Mouse (Mus musculus) ovary, adult 18-20 months (tissue): ENCODE measurements around the gene Mmgt1.

Experiments used
- DNase-seq: peaks from one replicate; pipeline ENCODE4 v3.0.0; 2022; ENCODE audit warnings: low spot score, mixed read lengths

Mmgt1 gene

DNA sequence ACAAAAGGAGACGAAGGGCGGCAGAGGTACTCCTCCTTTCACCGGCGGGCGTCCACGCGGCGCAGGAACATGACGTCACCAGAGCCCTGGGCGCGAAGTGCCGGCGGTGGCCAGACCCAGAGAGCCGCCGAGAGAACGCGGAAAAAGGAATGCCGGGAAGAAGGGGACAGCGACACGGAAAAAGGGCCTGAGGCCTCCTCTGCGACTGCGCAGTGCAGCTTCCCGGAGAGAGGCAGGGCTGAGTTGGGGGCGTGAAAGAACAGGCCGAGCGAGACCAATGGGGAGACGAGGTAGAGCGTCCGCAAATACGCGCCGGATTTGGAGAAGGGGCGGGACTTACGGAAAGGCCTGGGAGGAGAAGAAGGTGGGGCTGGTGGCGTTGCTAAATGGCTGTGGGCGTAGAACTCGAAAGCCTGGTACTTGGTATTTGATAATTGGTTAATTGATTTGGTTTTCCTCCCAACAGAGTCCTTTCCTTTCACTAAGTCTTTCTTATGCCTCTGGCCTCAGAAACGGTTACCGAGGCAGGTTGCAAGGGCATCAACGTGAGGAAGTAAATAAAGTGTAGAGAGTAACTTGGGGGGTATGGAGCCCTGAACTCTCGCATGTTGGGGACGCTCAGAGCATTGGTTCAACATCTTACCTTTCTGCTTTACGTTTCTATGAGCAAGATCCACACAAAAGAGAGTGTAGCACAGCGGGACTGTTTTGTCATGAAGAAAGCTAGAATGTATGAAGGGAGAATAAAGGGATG, at the start of gene Mmgt1:
Mmgt1 (minus strand) TSS at position 183 of the 754 bp plus-strand sequence.
- DNase-seq, result peak; percentile 94

DNA sequence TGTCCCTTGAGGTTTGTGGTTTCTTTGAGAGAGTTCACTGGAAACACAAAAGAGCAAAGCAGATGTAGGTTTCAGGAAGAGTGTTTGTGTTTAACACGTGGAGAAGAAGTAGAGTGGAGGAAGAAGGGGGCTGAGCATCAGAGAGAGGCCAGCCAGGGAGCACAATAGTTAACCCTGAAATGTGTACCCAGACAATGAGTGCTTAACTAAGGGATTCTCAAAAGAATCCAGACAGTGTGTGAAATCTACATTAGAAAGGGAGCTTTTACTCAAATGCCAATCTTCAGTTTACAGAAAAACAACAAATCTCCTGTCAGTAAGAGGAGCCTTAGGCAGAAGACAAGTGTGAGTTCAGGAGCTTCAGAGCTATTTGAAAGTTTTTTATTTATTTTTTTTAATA, 42.2 kb upstream of the Mmgt1 start:
- no peak for DNase-seq

DNA sequence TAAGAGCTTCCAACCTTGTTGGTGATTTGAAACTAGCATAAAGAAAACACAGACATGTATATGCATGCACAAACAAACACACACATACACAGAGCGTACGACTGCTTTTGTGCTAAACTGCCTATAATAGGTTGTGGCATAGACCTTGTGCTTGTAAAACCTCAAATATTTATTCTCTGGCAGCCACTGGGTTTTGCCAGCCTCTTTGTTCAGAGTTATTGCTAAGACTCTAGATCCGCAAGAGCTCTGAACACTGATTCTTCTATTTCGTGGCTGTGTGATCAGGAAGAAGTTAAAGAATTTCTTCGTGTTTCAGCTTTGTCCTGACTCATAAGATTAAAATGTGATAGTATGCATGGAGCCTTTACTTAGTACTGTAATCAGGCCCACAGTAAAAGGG, 38.3 kb upstream of the Mmgt1 start:
- DNase-seq, result no peak

DNA sequence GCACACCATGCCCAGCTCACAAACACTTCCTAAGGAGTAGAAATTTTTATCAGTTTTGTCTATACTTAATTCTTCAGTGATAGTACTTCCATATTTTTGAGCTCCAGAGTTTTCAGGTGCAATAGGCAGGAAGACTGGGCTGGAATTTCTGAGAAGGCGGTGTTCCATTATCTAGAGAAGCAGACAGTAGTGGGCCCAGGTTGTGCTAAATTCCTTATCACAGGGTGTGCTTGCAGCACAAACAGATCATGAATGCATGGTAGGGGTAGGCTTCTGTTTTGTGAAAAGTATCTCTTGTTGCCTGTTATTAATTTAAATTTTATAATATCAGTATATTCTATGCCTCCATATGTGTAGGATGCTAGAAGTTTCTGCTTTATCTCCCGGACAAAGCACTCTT, 17.4 kb upstream of the Mmgt1 start:
- DNase-seq, result no peak

DNA sequence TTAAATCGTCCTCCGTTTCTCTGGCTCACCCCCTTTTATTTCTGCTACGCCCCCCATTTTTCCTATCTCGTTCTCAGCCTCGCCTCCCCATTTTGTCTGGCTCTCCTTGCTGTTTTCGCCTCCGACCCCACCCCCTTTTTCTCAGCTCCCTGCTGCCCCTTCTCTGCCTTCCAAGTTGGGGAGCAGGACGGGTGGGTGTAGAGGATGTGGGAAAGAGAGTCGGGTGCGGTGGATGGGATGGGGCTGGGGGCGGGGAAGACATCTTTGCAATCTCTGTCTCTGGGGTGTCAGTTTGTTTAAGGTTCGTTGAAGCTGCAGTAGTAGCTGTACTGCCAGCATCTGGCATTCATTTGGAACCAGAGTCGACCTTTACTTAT, 12.4 kb upstream of the Mmgt1 start:
- no peak for DNase-seq

DNA sequence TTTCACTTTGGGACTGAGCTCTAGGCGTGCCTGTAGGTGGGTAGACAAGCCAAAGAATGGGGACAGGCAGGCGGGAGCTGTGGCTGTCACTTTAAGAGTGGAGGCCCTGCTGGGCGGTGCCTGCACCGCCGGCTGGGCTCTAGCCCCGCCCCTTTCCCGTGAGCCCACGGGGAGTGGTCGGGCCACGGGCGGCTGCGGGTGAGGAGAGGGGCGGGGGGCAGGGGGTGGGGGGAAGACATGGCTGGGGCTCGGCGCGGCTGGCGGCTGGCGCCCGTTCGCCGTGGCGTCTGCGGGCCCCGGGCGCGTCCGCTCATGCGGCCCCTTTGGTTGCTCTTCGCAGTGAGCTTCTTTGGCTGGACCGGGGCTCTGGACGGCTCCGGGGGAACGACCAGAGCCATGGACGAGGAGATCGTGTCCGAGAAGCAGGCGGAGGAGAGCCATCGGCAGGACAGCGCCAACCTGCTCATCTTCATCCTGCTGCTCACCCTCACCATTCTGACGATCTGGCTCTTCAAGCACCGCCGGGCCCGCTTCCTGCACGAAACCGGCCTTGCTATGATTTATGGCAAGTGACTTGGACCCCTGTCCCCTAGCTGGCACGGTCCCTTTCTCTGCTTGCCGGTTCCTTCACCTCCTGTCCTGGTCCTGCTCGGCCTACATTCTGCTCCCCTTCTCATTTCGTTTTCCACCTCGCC, 11.9 kb upstream of the Mmgt1 start, which contains the start of gene Slc9a6:
Slc9a6 (plus strand) TSS at position 135 of the 695 bp plus-strand sequence.
- DNase-seq, result peak; percentile 68

DNA sequence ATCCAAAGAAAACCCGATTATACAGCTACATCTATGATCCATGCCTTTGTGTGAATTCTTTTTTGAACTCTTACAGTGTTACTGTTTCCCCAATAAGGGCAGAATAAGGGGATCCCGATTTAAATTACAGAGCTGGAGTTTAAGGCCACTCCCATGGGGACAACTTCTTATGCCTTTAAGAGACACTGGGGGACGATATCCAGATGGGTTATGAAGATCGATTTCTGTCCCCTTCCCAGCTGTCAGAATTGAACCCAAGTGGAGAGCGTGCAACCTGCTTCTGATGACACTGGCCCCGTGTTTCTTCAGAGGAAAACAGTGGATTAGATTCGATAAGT, 11.4 kb upstream of the Mmgt1 start:
- DNase-seq, result no peak

DNA sequence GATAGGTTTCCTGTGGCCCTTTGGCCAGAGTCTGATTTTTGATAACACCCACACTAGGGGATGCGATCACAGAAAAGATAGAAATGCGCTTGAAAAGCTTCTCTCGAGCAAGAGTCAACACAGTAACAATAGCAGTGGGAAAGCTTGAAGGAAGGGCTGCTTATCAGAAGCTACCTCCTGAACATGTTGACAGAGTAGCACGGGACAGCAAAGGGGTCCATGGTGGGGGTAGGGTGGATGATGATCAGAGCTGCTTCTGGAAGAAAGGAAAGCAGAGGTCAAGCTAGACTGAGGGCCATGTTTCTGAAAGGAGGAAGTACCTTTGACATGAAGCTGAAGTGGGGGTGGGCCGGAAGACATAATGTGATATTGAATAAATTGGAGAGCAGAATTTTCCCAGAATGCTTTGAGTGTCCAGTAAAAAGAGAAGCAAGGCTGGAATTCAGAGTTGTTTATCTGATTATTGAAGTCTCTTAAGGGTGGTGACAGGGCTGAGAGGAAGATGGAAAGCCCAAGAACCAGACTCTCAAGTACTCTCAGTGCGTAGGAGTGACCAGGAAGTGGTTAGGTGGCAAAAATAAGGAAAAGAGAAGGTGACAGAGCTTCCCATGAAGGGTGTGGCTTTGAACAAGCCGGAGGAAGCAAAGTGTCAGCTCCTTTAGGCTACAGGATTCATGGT, 9.3 kb upstream of the Mmgt1 start:
- no peak for DNase-seq

DNA sequence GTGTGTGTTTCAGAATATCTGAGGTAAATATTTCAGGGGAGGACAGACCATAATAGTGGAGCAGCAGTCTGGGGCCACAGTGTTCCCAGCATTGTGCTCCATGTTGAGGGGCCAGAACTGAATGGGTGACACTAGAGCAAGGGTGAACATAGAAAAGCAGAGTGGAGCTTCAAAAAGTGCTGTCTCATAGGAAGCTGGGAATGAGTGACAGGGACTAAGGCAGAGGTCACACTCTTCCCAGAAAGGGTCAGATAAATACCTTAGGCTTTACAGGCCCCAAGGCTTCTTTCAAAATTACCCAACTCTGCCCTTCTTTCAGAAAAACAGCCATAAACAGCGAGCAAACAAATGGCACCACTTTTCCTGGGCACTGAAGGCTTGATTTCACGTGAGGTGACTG, 8.7 kb upstream of the Mmgt1 start:
- no peak for DNase-seq

DNA sequence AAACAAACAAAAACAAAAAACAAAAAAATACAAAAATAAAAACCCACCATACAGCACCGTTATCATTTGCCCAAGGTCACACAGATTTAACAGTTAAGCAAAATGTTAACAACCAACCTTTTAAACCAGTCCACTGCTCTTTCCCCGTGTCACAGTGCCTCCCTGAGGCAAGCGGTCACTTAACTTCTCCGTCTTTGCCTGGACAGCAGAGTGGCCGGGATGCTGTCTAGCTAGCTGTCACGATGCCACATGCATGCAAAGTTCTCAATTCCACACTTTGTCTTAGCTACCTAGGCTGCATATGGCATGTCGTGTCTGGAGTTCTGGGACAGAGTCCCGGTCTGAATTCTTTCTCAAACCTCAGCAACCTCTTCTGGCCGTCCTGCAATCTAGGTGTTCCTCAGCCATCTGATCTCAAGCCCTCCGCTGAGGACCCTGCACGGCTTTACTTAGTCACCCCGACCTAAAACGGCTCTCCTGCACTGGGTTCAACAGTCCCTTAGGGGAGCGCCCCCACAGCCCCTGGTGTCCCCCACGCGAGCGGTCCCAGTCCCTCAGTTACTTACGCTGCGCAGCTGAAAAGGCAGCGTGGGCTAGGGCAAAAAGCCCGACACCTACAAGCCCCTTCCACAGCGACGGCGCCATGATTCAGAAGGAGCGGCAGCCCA, 516 bp downstream of the Mmgt1 start:
- no peak for DNase-seq

DNA sequence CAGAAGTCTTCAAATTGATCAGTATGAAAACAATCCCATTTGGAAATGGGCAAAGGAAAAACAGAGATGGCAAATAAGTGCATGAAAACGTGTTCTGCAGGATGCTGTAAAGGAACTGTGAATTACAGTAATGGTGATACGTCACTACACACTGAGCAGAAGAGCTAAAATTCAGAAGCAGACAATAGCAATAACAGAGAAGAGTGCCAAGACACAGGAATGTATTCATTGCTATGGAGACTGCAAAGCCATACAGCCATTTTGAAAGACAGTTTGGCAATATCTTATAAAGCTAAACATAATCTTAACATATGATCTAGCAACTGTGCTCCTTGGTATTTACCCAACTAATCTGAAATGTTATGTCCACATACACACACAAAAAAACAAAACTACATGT, 19.7 kb downstream of the Mmgt1 start:
- DNase-seq, result no peak

DNA sequence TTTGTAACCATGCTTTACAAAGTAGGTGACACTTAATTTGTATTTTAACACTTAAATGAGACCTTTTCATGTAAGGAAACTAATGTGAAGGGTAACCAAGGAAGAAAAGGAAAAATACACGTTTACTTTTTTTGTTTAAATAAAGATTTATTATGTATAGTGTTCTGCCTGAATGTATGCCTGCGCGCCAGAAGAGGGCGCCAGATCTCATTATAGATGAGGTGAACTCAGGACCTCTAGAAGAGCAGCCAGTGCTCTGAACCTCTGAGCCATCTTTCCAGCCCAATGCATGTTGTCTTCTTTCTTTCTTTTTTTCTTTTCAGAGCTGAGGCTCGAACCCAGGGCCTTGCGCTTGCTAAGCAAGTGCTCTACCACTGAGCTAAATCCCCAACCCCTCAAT, 25.4 kb downstream of the Mmgt1 start:
- no peak for DNase-seq

DNA sequence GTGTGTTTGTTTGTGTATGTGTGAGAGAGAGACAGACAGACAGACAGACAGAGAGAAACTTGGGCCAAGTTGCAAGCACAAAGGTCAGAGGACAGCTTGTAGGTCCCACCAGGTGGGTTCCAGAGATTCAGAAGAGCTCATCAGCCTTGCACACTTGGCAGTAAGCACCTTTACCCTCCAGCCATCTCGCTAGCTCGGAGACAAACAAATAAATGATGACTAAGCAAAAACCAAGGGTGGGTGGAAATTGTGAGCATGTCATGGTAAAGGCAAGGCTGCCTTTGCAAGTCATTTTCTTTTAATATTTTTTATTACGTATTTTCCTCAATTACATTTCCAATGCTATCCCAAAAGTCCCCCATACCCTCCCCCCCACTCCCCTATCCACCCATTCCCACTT, 44.3 kb downstream of the Mmgt1 start:
- DNase-seq, result no peak

DNA sequence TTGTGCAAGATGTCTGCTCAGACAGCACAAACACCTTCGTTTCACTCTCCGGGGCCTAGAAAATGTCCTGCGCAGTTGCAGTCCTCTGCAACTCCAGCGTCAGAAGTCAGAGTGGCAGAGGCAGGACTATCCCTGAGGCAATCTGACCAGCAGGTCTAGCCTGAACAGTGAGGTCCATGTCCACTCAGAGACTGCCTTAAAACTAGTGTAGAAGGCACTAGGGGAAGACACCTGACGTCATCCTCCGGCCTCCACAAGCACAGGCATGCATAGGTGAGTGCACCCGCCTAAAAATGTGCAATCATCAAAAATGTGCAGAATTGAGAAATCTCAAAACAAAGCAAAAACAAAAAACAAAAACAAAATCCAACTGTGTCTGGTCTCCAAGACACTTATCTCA, 48.4 kb downstream of the Mmgt1 start, which contains the start of gene Gm648:
Gm648 (minus strand) TSS at position 101 of the 400 bp plus-strand sequence.
- no peak for DNase-seq

DNA sequence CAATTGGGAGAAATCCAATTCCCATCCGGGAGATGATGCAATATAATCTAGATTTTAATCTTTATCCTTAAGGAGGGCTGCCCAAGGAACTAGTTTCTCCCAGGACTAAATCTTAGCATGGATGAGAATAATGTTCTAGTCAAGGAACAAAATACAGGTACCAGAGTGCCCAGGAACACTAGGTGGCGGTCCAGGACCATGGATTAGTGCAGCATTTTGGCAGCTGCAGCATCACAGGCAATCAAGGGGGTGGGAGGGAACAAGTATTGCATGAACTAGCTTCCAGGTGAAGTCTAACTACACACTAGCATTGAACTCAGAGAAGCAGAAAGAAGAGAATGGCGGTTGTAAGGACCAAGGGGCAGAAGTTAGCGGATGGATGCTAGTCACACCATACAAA, 60.7 kb downstream of the Mmgt1 start:
- DNase-seq, result no peak
